Mouse (Mus musculus): ENCODE data around the gene Nadsyn1.

GRCm38 (mm10) chr7:143829504-143830331 lies 7.1 kb upstream of the Nadsyn1 start:
- TF ChIP-seq POLR2A (IDR thresholded peaks at IDR 0.05; ENCODE audit: low read depth, low read length) (peak; percentile 62), CTCF (conservative IDR thresholded peaks at IDR 0.05; ENCODE audit: insufficient read depth, insufficient read length, low read depth, low read length) (peak; percentile 94)
